Mouse (Mus musculus) heart, adult 11 months (tissue): ENCODE measurements at regions not wholly inside any gene's neighbourhood (a gene's known extent, or its start where the extent isn't known, plus 50 kb on each side); places are given as distances from the start of the nearest gene placed in this dataset.
A peak's percentile ranks its signal among the peaks of the same experiment; 100 is the strongest.
"Not testable (repeated sequence)": the region's sequence is repeated elsewhere in the genome, so short reads cannot be mapped to it uniquely, and the experiment has no call there.

Experiments
- DNase-seq: peaks from one replicate; pipeline ENCODE4 v3.0.0; 2022

DNA sequence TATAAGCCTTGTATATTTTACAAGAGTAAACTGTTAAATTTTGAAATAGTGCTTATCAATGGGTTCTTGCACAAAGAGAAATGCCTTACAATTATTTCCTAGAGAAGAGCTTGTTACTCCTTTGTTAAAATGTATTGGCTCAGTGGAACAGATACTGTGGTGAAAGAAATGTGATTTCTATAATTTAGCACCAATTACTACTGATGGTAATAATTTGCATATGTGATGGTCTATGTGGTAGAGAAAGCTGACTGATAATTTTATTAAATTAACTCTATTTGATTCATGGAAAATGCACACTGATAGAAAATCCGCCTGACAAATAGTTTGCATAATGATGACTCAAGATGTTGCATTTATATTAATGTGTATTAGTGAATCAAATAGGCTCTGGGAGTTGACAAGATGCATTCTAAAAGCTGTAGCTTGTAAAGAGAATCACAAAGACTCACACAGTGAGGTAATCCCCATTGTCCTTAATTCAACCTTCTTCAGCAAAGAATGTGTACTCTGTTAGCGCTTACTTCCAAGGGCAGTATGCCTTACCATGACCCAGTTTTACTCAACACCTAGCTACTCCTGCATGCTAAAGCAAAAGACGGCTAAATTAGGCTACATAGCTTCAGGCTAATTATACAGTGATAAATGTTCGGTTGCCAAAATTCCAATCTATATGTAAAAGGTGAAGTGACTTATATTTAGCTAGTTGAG, 329.8 kb upstream of the Cenpq start:
- no peak for DNase-seq

DNA sequence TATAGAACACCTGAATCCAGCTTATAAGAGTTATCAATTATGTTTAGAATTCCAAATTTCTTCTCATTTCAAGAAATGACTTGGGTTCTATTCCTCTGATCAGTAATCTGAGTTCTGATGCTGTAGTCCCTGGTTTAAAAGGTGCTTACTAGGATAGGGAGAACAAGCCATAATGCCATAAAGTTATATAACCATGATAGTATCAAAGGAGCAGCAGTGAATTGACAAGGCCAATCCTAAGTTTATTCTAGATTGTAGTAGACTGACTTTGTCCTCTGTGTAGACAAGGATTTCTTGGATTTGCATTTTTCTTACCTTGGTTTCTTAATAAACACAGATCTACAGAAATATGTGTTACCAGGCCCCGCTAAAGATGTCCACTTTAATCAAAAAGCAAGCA, 326.6 kb upstream of the Cenpq start:
- no peak for DNase-seq

DNA sequence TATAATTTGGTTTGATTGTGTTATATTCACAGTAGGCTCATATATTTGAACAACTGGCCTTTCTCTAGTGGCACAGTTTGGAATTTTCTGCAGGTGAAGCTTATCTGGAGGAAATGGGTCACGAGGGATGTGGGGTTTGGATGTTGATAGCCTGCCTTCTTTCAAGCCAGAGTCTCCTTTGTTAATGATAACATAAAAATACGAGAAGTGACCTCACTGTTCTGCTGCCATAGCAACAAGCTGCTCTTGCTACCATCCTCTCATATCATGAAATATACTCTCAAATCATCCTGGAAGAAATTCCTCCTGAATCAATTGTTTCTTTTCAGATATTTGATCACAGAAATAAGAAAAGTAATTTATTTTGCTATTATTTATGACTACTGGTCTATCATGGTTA, 313.6 kb upstream of the Cenpq start:
- DNase-seq: no peak

DNA sequence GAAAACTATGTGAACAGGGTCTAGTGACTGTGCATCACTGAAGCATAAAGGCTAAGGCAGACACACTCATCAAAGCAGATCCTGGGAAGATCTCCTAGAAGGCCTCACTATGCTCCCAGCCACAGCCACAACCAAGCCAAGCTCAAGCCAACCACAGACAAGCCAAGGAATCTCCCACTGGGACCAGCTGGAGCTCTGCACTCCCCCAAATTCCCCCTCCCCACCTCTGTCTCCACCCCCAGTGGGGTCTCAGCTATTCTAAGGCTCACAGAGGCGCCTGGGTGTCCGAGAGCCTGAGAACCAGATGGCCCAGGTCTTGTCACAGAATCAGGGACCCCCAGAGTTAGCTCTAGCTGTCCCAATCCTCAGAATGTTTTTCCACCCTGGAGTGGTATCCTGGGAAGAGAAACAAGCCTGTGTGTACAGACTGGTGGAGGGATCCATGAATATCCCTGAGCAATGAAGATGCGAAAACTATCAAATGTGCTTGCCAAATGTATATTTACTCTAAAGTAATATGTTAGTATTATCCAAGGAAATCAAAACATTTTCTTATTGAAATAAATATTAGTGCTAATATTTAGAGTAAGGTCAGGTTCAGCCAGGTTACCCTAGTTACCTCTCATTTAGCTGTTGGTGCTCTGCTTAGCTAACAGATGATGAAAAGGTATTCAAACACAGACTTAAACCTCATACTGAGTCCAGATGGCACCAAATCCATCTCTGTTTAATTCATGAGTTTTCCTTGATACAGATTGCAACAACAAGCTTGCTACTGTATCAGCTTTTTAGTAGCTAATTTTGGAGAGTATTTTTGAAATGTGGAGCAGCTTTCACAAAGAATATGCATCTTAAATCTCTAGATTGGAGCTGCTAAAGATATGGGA, 292.5 kb upstream of the Cenpq start:
- no peak for DNase-seq

DNA sequence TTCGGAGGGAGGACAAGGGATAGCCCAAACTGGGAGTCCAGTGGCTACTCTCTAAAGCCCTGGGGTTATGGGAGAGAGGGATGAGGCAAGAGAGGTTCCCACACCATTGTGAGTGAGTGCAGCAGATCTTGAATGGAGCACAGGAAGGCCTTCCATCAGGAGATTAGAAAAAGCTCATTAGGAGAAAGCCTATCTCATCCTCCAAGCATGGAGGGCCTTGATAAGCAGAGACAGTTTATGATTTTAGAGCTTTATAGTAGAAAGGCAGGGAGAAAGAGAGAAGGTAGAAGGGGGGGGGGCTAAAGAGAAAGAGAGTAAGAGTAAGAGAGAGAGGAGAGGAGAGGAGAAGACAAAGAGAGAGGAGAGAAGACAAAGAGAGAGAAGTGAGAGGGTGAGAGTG, 282.0 kb upstream of the Cenpq start:
- DNase-seq: no peak

DNA sequence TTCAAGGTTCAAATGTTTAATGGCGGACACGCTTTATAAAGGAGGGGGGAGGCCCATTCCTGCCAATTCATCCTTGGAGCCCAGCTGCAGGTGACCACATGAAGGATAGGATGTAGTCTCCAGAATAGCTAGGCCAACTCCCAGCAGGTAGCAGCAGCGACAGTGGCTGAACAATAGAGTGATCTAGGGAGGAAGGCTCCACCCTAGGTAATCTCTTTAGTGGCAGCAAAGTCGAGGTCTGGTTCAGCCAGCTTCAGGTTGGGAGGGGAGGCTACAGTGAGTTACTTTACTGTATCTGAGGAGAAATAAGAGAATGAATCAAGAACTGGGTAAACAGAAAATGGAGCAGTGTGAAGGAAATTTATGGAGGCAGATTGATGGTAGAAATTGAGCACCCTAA, 264.6 kb upstream of the Cenpq start:
- peak; percentile 67 for DNase-seq

DNA sequence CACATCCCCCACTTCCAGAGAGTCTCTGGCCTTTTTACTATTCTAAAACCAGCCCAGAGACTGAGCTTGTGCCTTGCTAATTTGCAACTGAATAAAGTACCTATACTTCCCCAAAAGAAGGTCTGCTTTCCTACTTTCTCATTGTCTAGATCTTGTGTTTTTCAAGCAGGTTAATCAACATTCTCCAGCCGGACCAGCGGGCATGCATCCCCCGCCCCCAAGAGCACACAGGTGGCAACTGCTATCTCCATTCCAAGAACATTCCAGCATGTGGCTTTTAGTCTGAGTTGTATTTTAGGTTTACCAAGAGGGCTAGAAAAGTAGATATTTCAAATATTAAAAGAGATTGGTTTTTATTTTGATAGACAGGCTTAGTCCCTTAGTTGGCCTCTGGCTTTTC, 255.5 kb upstream of the Cenpq start:
- not testable (repeated sequence) for DNase-seq

DNA sequence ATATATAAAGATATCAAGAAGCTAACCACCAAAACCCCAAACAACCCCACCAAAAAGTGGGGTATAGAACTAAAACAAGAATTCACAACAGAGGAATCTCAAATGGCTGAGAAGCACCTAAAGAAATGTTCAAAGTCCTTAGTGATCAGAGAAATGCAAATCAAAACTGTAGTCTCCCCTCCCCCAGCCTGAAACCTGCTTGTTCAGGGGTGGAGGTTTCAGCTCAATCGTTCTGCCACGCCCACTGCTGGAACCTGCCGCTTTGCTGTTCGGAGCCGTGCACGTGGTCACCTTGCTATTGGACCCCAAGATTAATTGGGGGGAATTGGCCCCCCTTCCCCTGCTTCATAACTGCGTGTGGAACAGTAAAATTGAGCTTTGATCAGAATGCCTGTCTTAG, 251.8 kb upstream of the Cenpq start:
- not testable (repeated sequence) for DNase-seq

DNA sequence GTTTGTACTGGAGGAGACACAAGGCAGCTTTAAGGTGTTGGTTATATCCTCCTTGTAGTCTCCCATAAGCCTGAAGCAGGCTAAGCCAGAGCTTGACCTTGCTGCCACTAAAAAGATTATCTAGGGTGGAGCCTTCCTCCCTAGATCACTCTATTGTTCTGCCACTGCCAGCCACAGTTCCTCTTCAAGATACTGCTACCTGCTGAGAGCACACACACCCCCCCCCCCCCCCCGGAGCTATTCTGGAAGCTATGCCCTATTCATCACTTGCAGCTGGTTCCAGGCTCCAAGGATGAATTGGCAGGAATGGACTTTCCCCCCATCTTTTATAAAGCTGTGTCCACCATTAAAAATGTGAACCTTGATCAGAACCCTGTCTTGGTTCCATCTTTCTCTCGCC, 249.9 kb upstream of the Cenpq start:
- no peak for DNase-seq

DNA sequence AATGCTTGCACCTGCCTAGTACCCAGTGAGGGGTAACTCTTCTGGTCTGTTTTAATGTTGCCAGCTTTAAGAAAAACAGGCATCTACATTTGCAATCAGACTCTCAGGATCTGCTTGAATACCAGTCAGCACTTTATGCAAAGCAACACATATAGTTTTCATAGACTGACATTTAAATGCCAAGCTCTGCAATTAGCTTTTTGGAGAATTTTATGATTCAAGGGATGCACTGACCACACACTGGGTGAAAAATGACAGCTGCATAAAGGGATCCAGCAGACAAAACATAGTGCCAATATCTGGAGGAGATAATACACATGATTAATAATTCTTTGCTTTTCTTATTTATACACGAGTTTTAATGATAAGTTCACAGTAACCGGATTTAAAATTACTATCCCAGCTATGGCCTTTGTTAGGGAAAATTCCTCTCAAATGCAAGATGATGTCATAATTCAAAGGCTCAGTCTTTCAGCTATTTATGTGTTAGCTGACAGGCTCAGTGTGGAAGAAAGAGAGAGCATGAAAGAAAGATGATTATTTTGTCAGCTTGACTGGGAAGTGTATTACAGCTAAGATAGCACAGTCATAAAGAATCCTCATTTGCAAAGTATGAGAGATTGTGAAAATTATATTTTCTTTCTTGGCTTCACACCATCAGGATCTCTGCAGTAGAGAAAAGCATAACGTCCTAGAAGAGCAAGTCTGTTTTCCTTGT, 219.0 kb upstream of the Cenpq start:
- DNase-seq: no peak

DNA sequence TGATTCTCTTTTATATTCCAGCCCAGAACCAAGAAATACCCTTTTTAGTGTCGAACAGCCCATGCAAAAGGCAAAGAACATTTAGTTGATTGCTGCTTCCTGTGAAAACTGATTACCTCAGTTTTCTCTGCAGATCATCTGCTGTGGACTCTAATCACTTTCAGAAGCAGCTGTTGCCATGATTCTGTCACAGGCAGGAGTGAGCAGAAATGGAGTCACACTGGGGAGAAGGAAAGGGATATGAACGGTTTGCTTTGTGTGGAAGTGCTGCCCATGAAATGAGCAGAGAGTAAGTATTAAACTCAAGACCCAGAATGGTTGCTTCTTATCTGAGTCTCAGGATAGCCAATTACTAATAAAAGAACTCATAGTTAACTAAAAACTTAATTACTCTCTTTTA, 217.6 kb upstream of the Cenpq start:
- DNase-seq: no peak

DNA sequence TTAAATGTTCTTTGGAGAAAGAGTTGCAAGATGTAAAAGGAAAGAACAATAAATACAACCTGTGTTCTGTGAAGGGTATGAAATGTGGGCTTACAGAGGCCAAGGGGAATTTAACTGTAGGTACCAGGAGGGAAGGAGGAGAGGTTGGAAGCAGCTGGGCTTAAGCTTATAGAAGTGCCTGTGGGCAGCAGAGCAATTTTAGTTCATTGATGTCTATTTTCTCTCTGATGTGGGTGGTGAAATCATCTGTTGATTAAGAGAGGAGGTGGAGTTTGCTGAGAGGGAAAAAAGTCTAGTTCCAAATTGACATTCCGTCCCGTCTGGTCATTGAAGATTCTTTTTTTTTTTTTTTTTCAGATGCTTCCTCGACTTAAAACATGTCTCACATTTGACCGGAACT, 209.7 kb upstream of the Cenpq start:
- no peak for DNase-seq

DNA sequence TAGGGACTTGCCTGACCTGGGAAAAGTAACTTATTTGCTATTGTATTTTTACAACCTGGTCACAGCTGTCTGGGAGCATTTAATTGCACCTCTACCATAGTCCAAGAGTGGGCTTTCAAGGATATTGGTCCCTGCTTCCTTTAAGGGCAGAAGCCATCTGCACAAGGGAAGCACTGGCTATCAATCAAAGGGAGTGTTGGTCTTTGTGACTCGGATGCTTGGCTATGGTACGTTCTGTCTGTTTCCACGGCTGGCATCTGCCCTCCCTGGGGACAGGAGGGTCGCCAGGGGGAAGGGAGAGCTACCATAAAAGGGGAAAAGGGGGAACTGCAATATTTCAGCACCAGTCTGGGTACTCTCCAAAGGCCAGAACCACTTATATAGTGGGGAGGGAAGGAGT, 190.7 kb upstream of the Cenpq start:
- no peak for DNase-seq

DNA sequence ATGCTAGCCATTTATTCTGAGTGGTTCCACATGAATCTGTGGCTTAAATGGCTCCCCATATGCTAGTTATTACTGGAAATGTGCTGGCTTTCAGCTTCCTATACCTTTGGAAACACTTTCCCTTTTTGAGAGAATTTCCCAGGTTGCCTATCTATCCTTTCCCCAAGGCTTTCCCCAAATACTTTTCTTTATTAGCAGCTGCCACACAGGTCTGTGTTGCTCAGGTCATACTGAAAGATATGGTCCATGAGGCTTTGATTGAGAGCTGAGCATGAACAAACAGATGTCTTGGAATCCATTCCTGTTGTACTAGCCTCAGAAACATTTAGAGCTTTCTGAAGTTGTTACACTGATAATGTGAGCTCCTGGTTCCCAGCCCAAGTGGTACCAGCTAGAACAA, 188.1 kb upstream of the Cenpq start:
- DNase-seq: no peak

DNA sequence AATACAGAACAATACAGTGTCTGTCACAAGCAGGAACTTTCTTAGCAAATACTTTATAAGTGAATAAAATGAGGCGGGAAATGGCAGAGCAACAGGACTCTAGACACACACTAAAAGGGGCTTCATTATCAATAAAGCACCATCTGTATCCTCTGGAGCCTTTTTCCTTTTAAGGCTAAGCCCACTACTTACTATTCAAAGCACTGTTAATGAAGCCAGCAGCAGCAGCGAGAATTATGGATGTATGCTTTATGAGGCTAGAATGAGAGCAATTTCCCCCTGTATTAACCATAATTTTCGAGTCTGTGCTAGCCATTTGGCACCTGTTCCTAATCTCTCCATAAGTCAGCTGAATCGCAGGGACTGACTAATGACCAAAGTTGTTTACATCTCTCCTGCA, 169.1 kb upstream of the Cenpq start:
- DNase-seq: no peak

DNA sequence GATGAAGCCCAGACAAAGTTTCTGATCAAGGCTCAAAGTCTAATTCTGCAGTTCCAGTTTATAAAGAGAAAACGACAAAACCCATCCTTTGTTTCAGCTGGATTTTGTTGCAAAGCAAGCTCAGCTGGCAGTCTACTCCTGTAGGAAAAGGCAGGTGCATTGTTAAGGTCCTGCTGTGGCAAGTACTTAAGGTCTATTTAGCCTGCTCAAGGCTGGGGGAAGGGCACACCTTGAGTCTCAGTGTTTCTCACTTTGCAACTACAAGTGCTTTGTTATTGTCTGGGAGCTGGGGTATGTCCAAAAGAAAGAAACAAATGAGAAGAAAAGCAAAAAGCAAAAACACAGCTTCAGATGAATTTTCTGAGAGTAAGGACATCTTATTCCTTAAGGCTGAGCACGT, 136.0 kb upstream of the Cenpq start:
- DNase-seq: no peak
